In genomic region chr3:66695125-66695524, GRCm38 (mm10) we compare ENCODE assay signal across 19 mouse cellular contexts.
DNase-seq lines count a peak whose midpoint lies in the region; ATAC-seq lines count a peak whose summit lies in the region.
"Had no signal": no experiment of that assay in that cellular context is flagged by ENCODE, and none has a peak within 500 bp of the region (broad histone marks: within the 10 kb centered on the region; RNA-seq: fewer than 3 reads in every experiment).

No protein-coding gene starts in this region.

- H3K27ac ChIP-seq in forebrain, embryonic 11.5 days (ENCODE audit: low read depth, low read length), result no peak overlapping the region
- no peak overlapping the region for H3K27ac ChIP-seq in forebrain, embryonic 14.5 days (ENCODE audit: low read depth, low read length)
- no peak overlapping the region for H3K27ac ChIP-seq in midbrain, embryonic 11.5 days (ENCODE audit: low read depth, low read length)
- H3K27ac ChIP-seq in midbrain, embryonic 16.5 days (ENCODE audit: low read length), result no peak overlapping the region

- H3K4me2 ChIP-seq in forebrain, embryonic 11.5 days (ENCODE audit: low read depth, low read length, severe bottlenecking), result no peak overlapping the region
- no peak overlapping the region for H3K4me2 ChIP-seq in forebrain, embryonic 14.5 days (ENCODE audit: low read length)
- H3K4me2 ChIP-seq in midbrain, embryonic 11.5 days, result no peak overlapping the region
- no peak overlapping the region for H3K4me2 ChIP-seq in midbrain, embryonic 16.5 days (ENCODE audit: low read length)

- no peak overlapping the region for H3K4me3 ChIP-seq in forebrain, embryonic 11.5 days (ENCODE audit: low read depth, low read length)
- H3K4me3 ChIP-seq in forebrain, embryonic 14.5 days (ENCODE audit: low read depth, low read length), result no peak overlapping the region
- no peak overlapping the region for H3K4me3 ChIP-seq in midbrain, embryonic 11.5 days (ENCODE audit: low read depth, low read length)
- no peak overlapping the region for H3K4me3 ChIP-seq in midbrain, embryonic 16.5 days (ENCODE audit: low read depth, low read length)

- no peak for DNase-seq in forebrain, embryonic 11.5 days (ENCODE audit: low spot score)
- DNase-seq in forebrain, embryonic 14.5 days (ENCODE audit: low spot score), result no peak
- peak; percentile 84 for DNase-seq in midbrain, embryonic 11.5 days (ENCODE audit: low spot score, missing footprints)
- DNase-seq: adrenal gland, adult 2 months; adrenal gland, adult 8-10 months; adrenal gland, postnatal 10 days; adrenal gland, postnatal 14 days; adrenal gland, postnatal 25 days; adrenal gland, postnatal 36 days; B cell, adult 2 months; cerebellum, adult 11 months; cerebellum, adult 11-12 months; cerebellum, adult 18-20 months had no signal

- no peaks in the 10 kb centered on the region for H3K36me3 ChIP-seq in forebrain, embryonic 11.5 days (ENCODE audit: control insufficient read depth, insufficient read depth, low read length)
- no peaks in the 10 kb centered on the region for H3K36me3 ChIP-seq in forebrain, embryonic 14.5 days (ENCODE audit: control insufficient read depth, insufficient read depth, low read length)
- H3K36me3 ChIP-seq in midbrain, embryonic 11.5 days (ENCODE audit: control insufficient read depth, insufficient read depth, low read length), result no peaks in the 10 kb centered on the region
- H3K36me3 ChIP-seq in midbrain, embryonic 16.5 days (ENCODE audit: control insufficient read depth, insufficient read depth, low read length), result no peaks in the 10 kb centered on the region
- H3K36me3 ChIP-seq: G1E had no signal

- ATAC-seq in forebrain, embryonic 11.5 days (replicated peaks; ENCODE audit: low FRiP score), result peak; percentile 53
- no peak for ATAC-seq in forebrain, embryonic 14.5 days
- 0 out of 2 replicates have a peak, but pooled peaks have one; percentile 14 for ATAC-seq in midbrain, embryonic 11.5 days (ENCODE audit: low FRiP score)
- no peak for ATAC-seq in midbrain, embryonic 16.5 days
- ATAC-seq: activated CD4-positive, CD25-positive, alpha-beta regulatory T cell, adult 4 months; CD4-positive, CD25-positive, alpha-beta regulatory T cell, adult 4 months; Patski had no signal

- no peaks in the 10 kb centered on the region for H3K27me3 ChIP-seq in forebrain, embryonic 11.5 days (ENCODE audit: control insufficient read depth, insufficient read depth, low read length)
- H3K27me3 ChIP-seq in forebrain, embryonic 14.5 days (replicated peaks; ENCODE audit: control insufficient read depth, insufficient read depth, low read length), result no peaks in the 10 kb centered on the region
- H3K27me3 ChIP-seq in midbrain, embryonic 11.5 days (ENCODE audit: control insufficient read depth, insufficient read depth, low read length), result no peaks in the 10 kb centered on the region
- H3K27me3 ChIP-seq in midbrain, embryonic 16.5 days (ENCODE audit: control insufficient read depth, insufficient read depth, low read depth, low read length), result no peaks in the 10 kb centered on the region
- H3K27me3 ChIP-seq: CH12.LX had no signal

- H3K4me1 ChIP-seq in forebrain, embryonic 11.5 days (replicated peaks; ENCODE audit: control insufficient read depth, insufficient read depth, low read length), result no peaks in the 10 kb centered on the region
- no peaks in the 10 kb centered on the region for H3K4me1 ChIP-seq in forebrain, embryonic 14.5 days (ENCODE audit: control insufficient read depth, insufficient read depth, low read length)
- H3K4me1 ChIP-seq in midbrain, embryonic 11.5 days (ENCODE audit: control insufficient read depth, insufficient read depth, low read length), result no peaks in the 10 kb centered on the region
- H3K4me1 ChIP-seq in midbrain, embryonic 16.5 days (ENCODE audit: control insufficient read depth, insufficient read depth, low read length), result no peaks in the 10 kb centered on the region

- no peak overlapping the region for H3K9ac ChIP-seq in forebrain, embryonic 11.5 days (ENCODE audit: low read length)
- H3K9ac ChIP-seq in forebrain, embryonic 14.5 days (ENCODE audit: low read length), result no peak overlapping the region
- no peak overlapping the region for H3K9ac ChIP-seq in midbrain, embryonic 11.5 days (ENCODE audit: low read length)
- no peak overlapping the region for H3K9ac ChIP-seq in midbrain, embryonic 16.5 days (ENCODE audit: low read depth, low read length)

- H3K9me3 ChIP-seq in forebrain, embryonic 11.5 days (ENCODE audit: control insufficient read depth, low read length), result no peaks in the 10 kb centered on the region
- no peaks in the 10 kb centered on the region for H3K9me3 ChIP-seq in forebrain, embryonic 14.5 days (replicated peaks; ENCODE audit: control insufficient read depth, low read length)
- no peaks in the 10 kb centered on the region for H3K9me3 ChIP-seq in midbrain, embryonic 11.5 days (ENCODE audit: control insufficient read depth, low read length)
- no peaks in the 10 kb centered on the region for H3K9me3 ChIP-seq in midbrain, embryonic 16.5 days (replicated peaks; ENCODE audit: control insufficient read depth, low read length, poor library complexity, severe bottlenecking)
- H3K9me3 ChIP-seq: G1E had no signal

- 83% methylated on average over 2 of the region's 2 CpGs for WGBS in forebrain, embryonic 11.5 days
- WGBS in forebrain, embryonic 14.5 days, result 82% methylated on average over 2 of the region's 2 CpGs
- WGBS in midbrain, embryonic 11.5 days, result 71% methylated on average over 2 of the region's 2 CpGs
- 76% methylated on average over 2 of the region's 2 CpGs for WGBS in midbrain, embryonic 16.5 days

Comparison
In these comparisons a context has a peak if more than half of its experiments do, and no peak if none do; other contexts are left out.
1. ATAC-seq: peak in forebrain, embryonic 11.5 days (single experiment) and midbrain, embryonic 11.5 days (single experiment); none in forebrain, embryonic 14.5 days (single experiment) and midbrain, embryonic 16.5 days (single experiment).